Mouse (Mus musculus) erythroid progenitor cell, adult 5-6 weeks (primary cell): ENCODE results near the gene Slc16a7. TPM values are rescaled to one million over a fixed set of nuclear protein-coding genes. Genes with fewer than 3 reads are reported as not detected.

ENCODE experiments used
- ATAC-seq: replicated peaks from 2 replicates; pipeline ENCODE4 v1.8.0; 2016; ENCODE audit warnings: moderate number of reproducible peaks, mild to moderate bottlenecking, moderate TSS enrichment, inconsistent platforms; ENCODE audit not compliant: poor library complexity, low FRiP score, severe bottlenecking
- total RNA-seq, 2 experiments: library from RNA; stranded (forward) in 1 of 2; stranded (reverse) in 1 of 2; fragments of 150-400 nt in 1 of 2; fragments of 186-747, 209-891 nt in 1 of 2; gene quantifications; 2 replicates each; pipeline versions ENCODE4 v1.2.3 to v1.2.4; 2015 to 2017; ENCODE audit warnings: low replicate concordance in 2 of 2

The Slc16a7 gene
- total RNA-seq, 2 experiments from 2014 or later = 3.3 to 8.4 TPM

GRCm38 (mm10) chr10:125213805-125214204 lies 175.5 kb downstream of the Slc16a7 start:
- ATAC-seq = no peak

- ATAC-seq = no peak
These were observed 201.7 kb downstream of the Slc16a7 start for GRCm38 (mm10) chr10:125187544-125187943.

GRCm38 (mm10) chr10:125185387-125185786 lies 203.9 kb downstream of the Slc16a7 start:
- ATAC-seq = no peak

GRCm38 (mm10) chr10:125184146-125184545 lies 205.1 kb downstream of the Slc16a7 start:
- ATAC-seq = no peak

GRCm38 (mm10) chr10:125182545-125182944 lies 206.7 kb downstream of the Slc16a7 start:
- no peak for ATAC-seq

GRCm38 (mm10) chr10:125177782-125178181 lies 211.5 kb downstream of the Slc16a7 start:
- no peak for ATAC-seq

GRCm38 (mm10) chr10:125175013-125175650 lies 214.1 kb downstream of the Slc16a7 start:
- no peak for ATAC-seq

GRCm38 (mm10) chr10:125171625-125172024 lies 217.6 kb downstream of the Slc16a7 start:
- no peak for ATAC-seq

- ATAC-seq = no peak
These were observed 218.1 kb downstream of the Slc16a7 start for GRCm38 (mm10) chr10:125171154-125171553.
